Mouse (Mus musculus) stomach, postnatal 0 days (tissue): ENCODE measurements at regions not wholly inside any gene's neighbourhood (a gene's known extent, or its start where the extent isn't known, plus 50 kb on each side); places are given as distances from the start of the nearest gene placed in this dataset.

Experiments
- CTCF ChIP-seq: IDR thresholded peaks from 2 replicates; pipeline ENCODE4 v1.5.1; 2016; ENCODE audit warnings: antibody characterized with exemption, low read depth, mild to moderate bottlenecking, moderate library complexity
- EP300 ChIP-seq: optimal IDR thresholded peaks from 2 replicates; pipeline ENCODE3; 2016; ENCODE audit warnings: antibody characterized with exemption

DNA sequence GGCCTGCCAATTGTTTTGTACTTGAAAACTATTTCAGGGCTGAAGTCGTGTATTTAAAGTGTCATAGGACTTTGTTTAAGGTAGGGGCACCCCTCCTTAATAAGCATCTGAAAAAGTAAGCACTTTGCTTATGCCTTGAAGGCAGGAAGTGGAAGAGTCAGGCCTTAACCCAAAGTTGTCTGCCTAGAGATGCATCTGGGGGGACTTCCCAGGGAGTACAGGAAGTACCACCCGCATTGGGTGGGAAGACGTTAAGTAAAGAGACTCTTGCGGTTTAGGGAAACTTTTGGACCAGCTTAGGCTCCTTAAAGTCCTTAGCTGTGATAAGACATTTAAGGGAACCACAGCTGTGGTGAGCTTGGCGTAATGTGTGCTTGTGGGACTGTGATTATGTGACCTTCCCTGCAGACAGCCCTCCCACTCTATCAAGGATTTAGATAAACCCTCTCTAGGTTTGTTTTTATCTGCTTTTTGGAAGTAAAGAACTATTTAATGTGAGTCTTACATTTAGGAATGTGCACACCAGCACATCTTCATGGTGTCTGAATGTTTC lies 150.9 kb upstream of the Trib2 start:
- TF ChIP-seq CTCF = no peak
- no peak for TF ChIP-seq EP300
